Mouse (Mus musculus) lung, embryonic 15.5 days (tissue): Measurements from ENCODE around the gene Gm20671. TPM values are rescaled to one million over a fixed set of nuclear protein-coding genes. Genes with fewer than 3 reads are reported as not detected.
"Not testable (repeated sequence)": the region's sequence is repeated elsewhere in the genome, so short reads cannot be mapped to it uniquely, and the experiment has no call there.

Source experiments
- ATAC-seq: fragments of 200-750 bp; cut with Nextera tagmentation; 2 replicates; pipeline ENCODE4 v1.8.0; 2017; ENCODE audit warnings: moderate number of reproducible peaks, borderline replicate concordance; ENCODE audit not compliant: low FRiP score, low TSS enrichment; ENCODE audit errors: extremely low read depth
- H3K27ac ChIP-seq: fragments of 300-500 bp; sonication (generic); 2 replicates; pipeline ENCODE4 v1.5.1; 2015; ENCODE audit warnings: moderate library complexity, mild to moderate bottlenecking, inconsistent platforms
- H3K27me3 ChIP-seq: fragments of 300-500 bp; sonication (generic); 2 replicates; pipeline ENCODE4 v1.6.1; 2015; ENCODE audit warnings: inconsistent platforms
- H3K36me3 ChIP-seq: fragments of 300-500 bp; sonication (generic); 2 replicates; pipeline ENCODE4 v1.6.1; 2015; ENCODE audit warnings: inconsistent platforms
- H3K4me1 ChIP-seq: fragments of 300-500 bp; sonication (generic); 2 replicates; pipeline ENCODE4 v1.6.1; 2015; ENCODE audit warnings: inconsistent platforms
- H3K4me2 ChIP-seq: fragments of 300-500 bp; sonication (generic); 2 replicates; pipeline ENCODE4 v1.6.1; 2015; ENCODE audit warnings: inconsistent platforms, mild to moderate bottlenecking, moderate library complexity
- H3K4me3 ChIP-seq: fragments of 300-500 bp; sonication (generic); 2 replicates; pipeline ENCODE4 v1.5.1; 2015; ENCODE audit warnings: mild to moderate bottlenecking, inconsistent platforms
- H3K9ac ChIP-seq: fragments of 300-500 bp; sonication (generic); 2 replicates; pipeline ENCODE4 v1.6.1; 2015; ENCODE audit warnings: inconsistent platforms
- H3K9me3 ChIP-seq: fragments of 300-500 bp; sonication (generic); 2 replicates; pipeline ENCODE4 v1.6.1; 2016; ENCODE audit warnings: inconsistent platforms
- WGBS: fragments of 180-500 bp; shearing (Covaris S2); methylation state at CpG from one replicate; pipeline ENCODE4 v1.1.7; 2015; 5-methylcytosine and 5-hydroxymethylcytosine counted together
- polyA plus RNA-seq: library from polyadenylated mRNA; unstranded; fragments of >200 nt; fragmentation: Nextera tagmentation; extraction: Ambion mirVana; gene quantifications from 2 replicates; pipeline ENCODE4 v1.2.1, GENCODE M21; 2015

Gene Gm20671
- polyA plus RNA-seq, 1 experiment from 2014 or later = not detected

GRCm38 (mm10) chr5:32748936-32749335 lies 78.0 kb downstream of the Gm20671 start:
- Histone ChIP-seq H3K36me3 (no peaks in the 10 kb centered on the region), H3K4me2 (no peak overlapping the region), H3K9me3 (no peaks in the 10 kb centered on the region), H3K4me1 (peaks cover 25% of the 10 kb centered on the region), H3K9ac (no peak overlapping the region), H3K4me3 (no peak overlapping the region), H3K27ac (no peak overlapping the region), H3K27me3 (no peaks in the 10 kb centered on the region)
- no peak for ATAC-seq
- WGBS = 70% methylated on average over 6 of the region's 6 CpGs

DNA sequence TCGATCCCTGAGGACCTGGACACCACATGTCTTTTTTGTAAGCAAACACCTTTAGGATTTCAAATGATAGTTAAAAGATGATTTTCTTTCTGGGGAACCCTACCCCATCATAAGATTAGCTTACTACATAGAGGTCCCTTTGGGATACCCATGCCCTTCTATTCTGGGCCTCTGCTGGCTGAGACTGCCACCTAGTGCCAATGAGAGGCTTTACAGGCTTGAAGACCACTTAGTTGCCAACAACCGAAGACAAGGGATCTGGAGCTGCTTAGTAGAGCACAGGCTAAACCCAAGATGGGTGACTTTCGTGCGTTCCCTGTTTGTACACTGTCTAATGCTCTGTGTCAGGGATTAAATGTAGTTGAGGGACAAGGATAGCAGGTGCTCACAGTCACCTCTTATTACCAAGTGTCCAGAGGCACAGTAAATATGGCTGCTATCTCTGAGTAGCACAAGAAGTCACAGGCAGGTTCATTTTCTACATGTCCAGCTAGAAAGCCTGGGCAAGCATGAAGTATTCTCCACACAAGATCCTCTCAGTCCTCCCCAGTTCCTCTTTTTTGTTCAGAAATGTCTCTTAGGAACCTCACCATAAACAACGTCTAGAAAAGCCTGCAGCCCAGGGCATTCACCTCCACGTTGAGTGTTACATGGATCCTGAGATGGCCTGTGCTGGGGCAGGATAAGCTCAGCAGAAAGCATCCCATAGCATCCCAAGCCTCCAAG lies 79.1 kb downstream of the Gm20671 start:
- Histone ChIP-seq H3K4me3 (no peak overlapping the region), H3K9me3 (no peaks in the 10 kb centered on the region), H3K36me3 (no peaks in the 10 kb centered on the region), H3K9ac (no peak overlapping the region), H3K4me2 (no peak overlapping the region), H3K4me1 (peaks cover 25% of the 10 kb centered on the region), H3K27me3 (no peaks in the 10 kb centered on the region), H3K27ac (no peak overlapping the region)
- WGBS = 66% methylated on average over 6 of the region's 6 CpGs
- no peak for ATAC-seq

DNA sequence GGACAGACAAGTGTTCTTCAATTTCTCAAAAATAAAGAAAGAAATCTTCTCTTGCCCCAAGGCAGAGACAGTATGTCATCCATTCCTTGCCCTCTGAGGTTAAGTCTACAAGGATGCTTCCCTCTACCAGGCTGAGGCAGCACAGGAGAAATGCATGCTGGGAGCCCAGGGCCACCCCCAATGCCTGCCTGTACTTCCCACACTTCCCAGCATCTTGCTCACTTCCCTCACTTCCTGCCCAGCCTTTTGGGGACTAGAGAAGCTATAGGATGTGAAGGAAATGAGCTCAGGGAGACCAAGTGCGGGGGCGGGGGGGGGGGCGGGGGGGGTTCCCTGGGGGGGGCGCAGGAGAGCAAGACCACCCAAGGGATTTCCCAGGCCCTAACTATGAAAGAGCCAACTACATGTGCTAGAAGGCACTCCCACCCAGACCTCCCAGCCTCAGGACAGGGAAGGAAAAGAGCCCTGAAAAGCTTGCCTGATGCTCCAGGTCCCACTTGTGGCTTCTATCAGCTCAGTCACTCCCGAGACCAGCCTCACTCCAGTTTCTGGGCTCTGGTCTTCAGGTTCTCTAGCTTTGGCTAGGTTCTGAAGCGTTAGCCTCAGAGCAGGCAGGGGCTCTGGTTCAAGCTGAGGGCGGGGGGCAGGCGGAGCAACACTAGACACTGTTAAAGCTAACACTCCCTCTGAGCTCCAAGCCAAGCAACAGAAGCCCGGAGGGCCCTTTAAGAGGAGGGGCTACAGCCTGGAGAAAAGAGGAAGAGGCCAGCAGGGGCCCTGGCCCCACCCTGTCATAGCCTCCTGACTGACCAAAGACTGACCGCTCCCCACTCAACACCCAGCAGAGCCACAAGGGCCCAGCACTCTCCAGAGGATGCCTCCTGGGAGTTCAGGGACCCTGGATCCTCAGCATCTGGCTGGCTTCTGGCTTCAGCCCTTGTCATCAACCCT lies 80.9 kb downstream of the Gm20671 start:
- no peaks in the 10 kb centered on the region for H3K36me3 ChIP-seq
- ATAC-seq = peak; percentile 93
- H3K27ac ChIP-seq = peak overlapping the region; percentile 87
- H3K4me3 ChIP-seq = peak overlapping the region; percentile 50
- peaks cover 25% of the 10 kb centered on the region for H3K4me1 ChIP-seq
- WGBS = 2% methylated on average over 7 of the region's 10 CpGs
- no peaks in the 10 kb centered on the region for H3K9me3 ChIP-seq
- peak overlapping the region; percentile 56 for H3K4me2 ChIP-seq
- H3K9ac ChIP-seq = peak overlapping the region; percentile 54
- H3K27me3 ChIP-seq = no peaks in the 10 kb centered on the region

- Histone ChIP-seq H3K4me2 (no peak overlapping the region), H3K9ac (no peak overlapping the region), H3K4me1 (peaks cover 22% of the 10 kb centered on the region), H3K27ac (no peak overlapping the region), H3K27me3 (no peaks in the 10 kb centered on the region), H3K36me3 (no peaks in the 10 kb centered on the region), H3K9me3 (no peaks in the 10 kb centered on the region), H3K4me3 (no peak overlapping the region)
- 49% methylated on average over 9 of the region's 9 CpGs for WGBS
- no peak for ATAC-seq
These were observed 84.8 kb downstream of the Gm20671 start for GRCm38 (mm10) chr5:32742149-32742548.

- H3K4me2 ChIP-seq, H3K36me3 ChIP-seq: not testable (repeated sequence)
- 71% methylated on average over 4 of the region's 4 CpGs for WGBS
These were observed 85.5 kb downstream of the Gm20671 start for GRCm38 (mm10) chr5:32741377-32741776.

DNA sequence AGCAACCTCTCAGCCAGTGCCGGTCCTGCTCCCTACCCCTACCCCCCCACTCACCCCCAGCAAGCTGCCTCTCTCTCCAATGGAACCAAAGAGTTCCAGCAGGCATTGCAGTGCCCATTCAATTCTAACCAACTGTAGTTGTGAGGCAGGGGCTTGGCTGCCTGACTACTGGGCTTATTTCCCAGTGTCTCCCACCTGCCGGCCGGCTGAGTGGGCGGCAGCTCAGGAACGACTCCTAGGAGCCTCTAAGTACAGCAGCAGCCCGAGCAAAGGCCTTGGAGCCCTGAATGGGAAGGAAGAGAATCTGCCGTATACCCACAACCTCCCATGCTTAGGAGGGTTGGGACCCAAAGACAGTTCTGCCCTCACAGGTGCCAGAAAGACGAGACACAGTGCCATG lies 86.1 kb downstream of the Gm20671 start:
- ATAC-seq, H3K9me3 ChIP-seq, H3K27ac ChIP-seq, H3K4me2 ChIP-seq, H3K27me3 ChIP-seq, H3K9ac ChIP-seq, H3K4me3 ChIP-seq, H3K36me3 ChIP-seq: not testable (repeated sequence)
- 81% methylated on average over 8 of the region's 8 CpGs for WGBS
- peaks cover 13% of the 10 kb centered on the region for H3K4me1 ChIP-seq

More at GRCm38 (mm10) chr5:32741377-32741776, 85.5 kb downstream of the Gm20671 start:
- not testable (repeated sequence) for ATAC-seq, H3K4me3 ChIP-seq, H3K27ac ChIP-seq, H3K27me3 ChIP-seq, H3K9ac ChIP-seq, H3K9me3 ChIP-seq
- peaks cover 14% of the 10 kb centered on the region for H3K4me1 ChIP-seq

GRCm38 (mm10) chr5:32740138-32740537 lies 86.8 kb downstream of the Gm20671 start:
- no peak for ATAC-seq
- Histone ChIP-seq H3K4me1 (peaks cover 6% of the 10 kb centered on the region), H3K9ac (no peak overlapping the region), H3K4me2 (no peak overlapping the region), H3K27me3 (no peaks in the 10 kb centered on the region), H3K27ac (no peak overlapping the region), H3K36me3 (no peaks in the 10 kb centered on the region), H3K4me3 (no peak overlapping the region), H3K9me3 (no peaks in the 10 kb centered on the region)
- WGBS = 86% methylated on average over 3 of the region's 3 CpGs

GRCm38 (mm10) chr5:32736770-32737169 lies 90.1 kb downstream of the Gm20671 start:
- ATAC-seq, H3K9me3 ChIP-seq, H3K27ac ChIP-seq, H3K36me3 ChIP-seq, H3K4me2 ChIP-seq, H3K9ac ChIP-seq, H3K4me3 ChIP-seq, H3K27me3 ChIP-seq, H3K4me1 ChIP-seq: not testable (repeated sequence)
- 92% methylated on average over 3 of the region's 3 CpGs for WGBS

DNA sequence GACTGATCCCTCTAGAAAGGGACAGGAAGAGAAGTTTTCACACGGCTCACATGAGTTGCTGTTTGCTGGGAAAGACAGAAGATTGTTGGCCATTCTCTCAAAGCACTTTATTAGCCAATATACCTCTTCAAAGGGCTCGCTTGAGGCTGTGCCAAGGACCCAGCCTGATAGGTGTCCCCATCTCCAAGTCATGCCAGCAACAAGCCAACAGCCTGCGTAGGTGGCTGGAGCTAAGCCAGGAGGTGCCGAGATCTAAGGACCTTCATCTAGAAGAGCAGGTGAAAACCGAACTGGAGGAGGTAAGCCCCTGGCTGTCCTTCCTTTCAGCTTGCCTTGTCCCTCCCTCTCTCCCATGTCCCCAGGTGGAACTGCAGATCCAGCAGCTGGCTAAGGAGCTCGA lies 91.1 kb downstream of the Gm20671 start:
- 85% methylated on average over 6 of the region's 6 CpGs for WGBS
- ATAC-seq = no peak

GRCm38 (mm10) chr5:32733892-32734291 lies 93.0 kb downstream of the Gm20671 start:
- not testable (repeated sequence) for H3K36me3 ChIP-seq, H3K9me3 ChIP-seq, H3K9ac ChIP-seq, H3K4me1 ChIP-seq, H3K27me3 ChIP-seq, H3K4me3 ChIP-seq, H3K4me2 ChIP-seq, H3K27ac ChIP-seq
- WGBS = 94% methylated on average over 6 of the region's 6 CpGs
- peak; percentile 48; the same call in 1 of the 2 replicates for ATAC-seq

More for the DNA sequence above, 91.1 kb downstream of the Gm20671 start:
- H3K4me2 ChIP-seq = no peak overlapping the region
- no peaks in the 10 kb centered on the region for H3K27me3 ChIP-seq
- no peaks in the 10 kb centered on the region for H3K4me1 ChIP-seq
- H3K9me3 ChIP-seq = no peaks in the 10 kb centered on the region
- H3K27ac ChIP-seq = no peak overlapping the region
- no peak overlapping the region for H3K4me3 ChIP-seq
- no peak overlapping the region for H3K9ac ChIP-seq
- no peaks in the 10 kb centered on the region for H3K36me3 ChIP-seq

DNA sequence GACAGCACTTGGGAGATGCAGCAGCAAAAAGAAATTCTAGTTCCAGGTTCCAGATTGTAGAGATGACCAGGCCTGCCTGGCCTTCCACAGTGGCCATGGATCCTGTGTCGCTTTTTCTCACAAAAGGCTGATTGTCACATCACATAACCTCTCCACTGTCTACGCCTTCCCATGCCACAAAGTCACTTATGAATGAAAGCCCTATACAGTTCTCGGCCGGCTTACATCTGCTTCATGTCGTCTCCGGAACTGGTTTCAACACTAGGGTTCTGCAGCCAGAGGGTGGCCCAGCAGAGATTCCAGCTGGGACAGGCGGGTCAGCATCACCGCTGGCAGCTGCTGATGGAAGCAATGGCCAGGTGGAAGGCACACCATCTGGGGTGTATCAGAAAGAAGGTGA lies 98.1 kb downstream of the Gm20671 start:
- H3K27ac ChIP-seq = no peak overlapping the region
- 80% methylated on average over 8 of the region's 8 CpGs for WGBS
- H3K27me3 ChIP-seq = no peaks in the 10 kb centered on the region
- no peak overlapping the region for H3K4me3 ChIP-seq
- no peaks in the 10 kb centered on the region for H3K9me3 ChIP-seq
- no peak overlapping the region for H3K9ac ChIP-seq
- no peak for ATAC-seq
- no peak overlapping the region for H3K4me2 ChIP-seq
- H3K4me1 ChIP-seq = no peaks in the 10 kb centered on the region
- H3K36me3 ChIP-seq = no peaks in the 10 kb centered on the region

DNA sequence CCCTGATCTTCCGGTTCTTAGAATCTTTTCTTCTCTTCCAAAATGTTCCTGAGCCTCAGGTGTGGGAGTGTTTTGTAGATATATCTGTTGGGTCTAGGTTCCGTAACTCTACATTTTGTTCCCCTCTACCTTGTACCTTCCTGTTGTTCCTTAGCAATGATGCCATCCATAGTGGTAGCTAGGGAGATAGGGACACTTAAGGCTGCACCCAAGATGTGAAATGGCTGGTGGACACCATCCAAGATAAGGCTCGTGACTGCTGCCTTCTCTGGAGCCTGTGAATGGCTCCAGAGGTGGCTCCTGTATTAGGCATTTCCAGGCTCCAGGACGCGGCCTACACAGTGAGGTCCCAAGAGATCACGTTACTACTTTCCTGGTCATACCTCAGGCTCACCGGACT lies 98.6 kb downstream of the Gm20671 start:
- Histone ChIP-seq H3K4me2 (no peak overlapping the region), H3K36me3 (no peaks in the 10 kb centered on the region), H3K4me3 (no peak overlapping the region), H3K27me3 (no peaks in the 10 kb centered on the region), H3K4me1 (no peaks in the 10 kb centered on the region), H3K9ac (no peak overlapping the region), H3K9me3 (no peaks in the 10 kb centered on the region), H3K27ac (no peak overlapping the region)
- no peak for ATAC-seq
- 83% methylated on average over 7 of the region's 7 CpGs for WGBS
